Mouse (Mus musculus) retina, adult 2 months (tissue): Measurements from ENCODE around the gene Sesn1.

Source experiments
- DNase-seq: peaks from one replicate; pipeline ENCODE4 v3.0.0-alpha.2; 2012; ENCODE audit warnings: low read depth, low spot score

Gene Sesn1

DNA sequence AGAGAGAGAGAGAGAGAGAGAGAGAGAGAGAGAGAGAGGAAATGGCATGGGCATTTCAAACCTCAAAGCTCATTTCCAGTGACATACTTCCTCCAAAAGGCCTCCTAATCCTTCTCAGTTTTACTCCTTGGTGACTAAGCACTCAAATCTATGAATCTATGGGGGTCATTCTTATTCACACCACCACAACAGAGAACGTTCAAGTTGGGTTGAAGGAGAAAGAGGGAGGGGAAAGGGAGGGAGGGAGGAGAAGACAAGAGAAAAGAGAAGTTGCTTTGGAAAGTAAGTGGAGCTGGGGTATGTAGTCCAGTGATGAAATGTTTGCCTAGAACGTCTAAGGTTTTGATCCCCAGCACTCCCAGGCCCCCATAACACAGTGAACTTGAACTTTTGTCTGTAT lies 60.4 kb downstream of the Sesn1 start:
- DNase-seq = no peak

DNA sequence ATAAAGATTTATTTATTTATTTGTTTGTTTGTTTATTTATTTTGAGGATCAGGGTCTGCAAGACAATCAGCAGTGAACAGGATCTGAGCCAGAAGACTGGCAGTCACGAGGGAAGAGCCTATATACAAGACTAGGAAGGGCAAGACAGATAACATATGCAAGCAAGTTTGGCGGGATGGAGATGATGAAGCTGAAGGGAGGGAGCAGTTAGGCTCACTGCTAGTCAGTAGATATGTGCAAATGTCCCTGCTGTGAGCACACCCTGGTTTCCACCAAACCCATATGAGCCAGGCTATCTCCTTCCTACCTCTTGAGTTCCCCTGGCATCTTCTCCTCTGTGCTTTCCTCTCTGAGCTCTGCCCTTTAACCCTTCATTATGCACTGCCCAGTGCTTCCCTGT lies 61.8 kb downstream of the Sesn1 start:
- DNase-seq = no peak

DNA sequence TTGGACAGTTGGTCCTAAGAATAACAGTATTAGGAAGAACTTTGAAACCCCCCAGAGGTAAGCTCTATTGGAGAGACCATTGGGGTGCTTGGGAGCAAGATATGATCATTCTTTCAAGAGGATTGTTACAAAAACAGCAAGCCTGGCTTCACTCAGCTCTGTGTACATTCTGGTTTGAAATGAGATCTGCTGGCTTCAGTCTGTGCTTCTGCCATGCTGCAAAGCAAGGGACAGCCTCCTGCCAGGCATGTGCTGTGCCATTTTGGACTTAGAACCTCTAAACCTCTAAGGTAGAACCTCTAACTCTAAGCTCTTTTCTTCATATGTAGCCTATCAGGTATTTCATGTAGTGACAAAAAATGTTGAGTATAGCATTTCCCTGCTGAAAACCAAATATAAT lies 65.9 kb downstream of the Sesn1 start:
- no peak for DNase-seq

DNA sequence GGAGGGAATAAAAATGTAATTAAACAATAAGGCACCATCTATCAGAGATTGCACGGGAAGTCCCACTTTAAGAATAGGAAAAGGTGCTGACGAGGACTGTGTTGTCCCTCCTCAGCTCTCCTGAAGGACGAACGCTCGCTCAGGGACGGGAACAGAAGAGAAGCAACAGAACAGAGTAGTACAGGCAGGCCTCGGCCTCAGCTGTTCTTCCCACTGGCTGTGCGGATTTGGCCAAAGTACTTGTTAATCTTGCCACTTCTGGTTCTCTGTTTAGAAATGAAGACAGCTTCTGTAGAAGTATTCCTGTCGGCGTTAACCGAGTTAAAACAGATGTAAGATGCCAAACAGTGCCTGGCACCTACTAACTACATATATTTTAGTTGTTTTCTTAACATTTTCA lies 68.6 kb downstream of the Sesn1 start:
- DNase-seq = no peak

DNA sequence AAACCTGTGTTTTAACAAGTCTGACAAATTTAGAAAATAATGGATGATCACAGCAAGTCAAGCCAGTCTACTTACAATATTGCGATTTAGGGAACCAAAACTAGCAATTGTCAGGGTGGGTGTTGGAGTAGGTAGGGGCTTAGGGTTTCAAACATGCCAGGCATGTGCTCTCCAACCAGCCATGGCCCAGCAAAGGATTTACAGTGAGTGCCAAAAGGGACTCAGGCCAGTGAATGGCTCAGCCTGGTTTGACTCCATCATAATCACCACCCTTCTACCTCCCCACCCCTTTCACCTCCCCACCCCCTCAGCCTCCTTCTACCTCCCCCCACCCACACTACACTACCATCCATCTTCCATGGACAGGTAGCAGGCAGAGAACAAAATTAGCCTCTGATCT lies 69.9 kb downstream of the Sesn1 start:
- no peak for DNase-seq

DNA sequence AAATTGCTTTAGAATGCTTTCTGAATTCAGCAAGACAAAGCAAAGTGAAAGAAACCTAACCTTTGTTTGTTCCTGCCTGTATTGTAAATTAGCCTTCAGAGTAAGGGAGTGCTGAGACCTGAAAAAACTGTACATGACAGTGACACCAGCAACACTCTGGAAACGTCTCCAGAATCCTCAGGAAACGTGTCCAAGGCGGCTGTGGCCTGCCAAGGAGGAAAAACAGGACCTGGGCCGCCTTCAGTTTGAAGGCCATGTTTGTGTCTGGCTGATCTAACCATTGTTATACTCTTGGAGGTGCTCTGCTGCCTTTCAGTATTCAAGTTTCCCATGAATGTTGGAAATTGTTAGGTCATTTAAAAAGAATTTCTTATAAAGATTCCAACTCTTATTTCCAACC lies 70.5 kb downstream of the Sesn1 start:
- DNase-seq = no peak

DNA sequence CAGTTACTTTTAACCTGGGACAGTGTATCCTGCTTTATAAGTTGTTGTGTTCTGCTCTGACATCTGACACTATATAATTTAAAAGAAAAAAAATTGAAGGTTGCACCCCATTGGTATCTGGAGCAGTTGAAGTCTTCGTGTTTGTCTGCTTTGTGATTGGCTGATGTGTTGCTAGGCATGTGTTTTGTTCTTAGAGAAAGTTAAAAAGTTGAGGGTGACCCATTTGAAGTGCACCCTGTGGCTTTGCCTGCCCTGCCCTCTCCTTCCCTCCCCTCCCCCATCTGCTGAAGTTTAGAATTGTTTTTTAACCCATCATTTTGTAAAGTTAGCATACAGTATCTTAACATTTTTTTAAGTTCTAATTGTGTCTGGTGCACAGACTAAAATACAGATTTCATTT lies 71.0 kb downstream of the Sesn1 start:
- no peak for DNase-seq

DNA sequence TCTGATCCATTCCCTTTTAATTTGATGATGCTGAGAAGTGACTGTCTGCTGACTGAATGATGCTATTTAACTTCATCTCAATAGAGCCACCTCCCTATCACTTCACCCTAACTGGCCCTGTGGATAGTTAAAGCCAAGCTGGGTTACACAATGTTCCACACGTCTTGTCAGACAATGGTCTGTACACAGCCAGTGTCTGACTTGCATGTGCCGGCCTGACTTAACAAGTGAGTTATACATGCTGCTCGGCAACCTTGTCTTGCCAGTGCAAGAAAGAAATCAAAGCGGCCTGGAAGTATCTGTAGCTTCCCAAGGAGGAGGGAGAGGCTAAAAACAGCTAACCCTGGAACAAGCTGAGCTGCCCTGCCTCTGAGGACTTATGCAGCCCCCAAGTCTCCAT lies 71.7 kb downstream of the Sesn1 start:
- DNase-seq = no peak

DNA sequence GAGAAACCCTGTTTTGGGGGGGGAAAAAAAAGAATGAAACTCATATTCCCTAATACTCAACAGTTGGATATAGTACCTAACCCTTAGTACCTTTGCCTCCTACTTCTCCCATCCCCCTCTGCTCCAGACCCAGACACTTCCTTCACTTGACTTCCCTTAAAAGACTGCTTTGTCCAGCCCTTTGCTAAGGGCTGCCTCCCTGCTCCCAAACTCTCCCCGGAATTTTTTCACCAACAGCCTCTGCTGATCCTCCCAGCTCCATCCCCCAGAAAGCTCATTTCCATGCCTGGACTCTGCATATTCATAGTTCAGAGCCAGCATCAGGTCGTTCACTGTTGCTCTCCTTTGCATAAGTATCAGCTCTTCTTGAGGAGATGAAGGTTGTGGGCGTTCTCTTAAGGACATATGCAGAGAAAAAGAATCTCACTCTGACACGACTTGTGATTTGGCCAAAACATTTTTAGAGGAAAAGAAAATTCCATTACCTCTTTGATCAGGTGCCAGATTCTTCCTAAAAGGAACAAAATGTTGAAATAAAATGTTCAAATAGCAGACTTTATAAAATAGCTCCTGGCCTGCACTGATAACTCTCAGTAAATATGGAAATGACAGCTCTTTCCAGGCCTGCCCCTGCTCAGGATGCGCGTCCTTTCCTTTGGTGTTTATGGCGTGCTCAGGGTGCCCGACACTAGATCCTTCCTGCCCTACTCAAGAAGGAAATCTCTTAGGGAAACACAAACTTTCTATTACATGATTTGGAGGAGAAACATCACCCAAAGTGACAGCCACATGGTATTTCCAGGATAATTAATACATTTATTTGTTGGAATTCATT lies 74.2 kb downstream of the Sesn1 start:
- DNase-seq = no peak

DNA sequence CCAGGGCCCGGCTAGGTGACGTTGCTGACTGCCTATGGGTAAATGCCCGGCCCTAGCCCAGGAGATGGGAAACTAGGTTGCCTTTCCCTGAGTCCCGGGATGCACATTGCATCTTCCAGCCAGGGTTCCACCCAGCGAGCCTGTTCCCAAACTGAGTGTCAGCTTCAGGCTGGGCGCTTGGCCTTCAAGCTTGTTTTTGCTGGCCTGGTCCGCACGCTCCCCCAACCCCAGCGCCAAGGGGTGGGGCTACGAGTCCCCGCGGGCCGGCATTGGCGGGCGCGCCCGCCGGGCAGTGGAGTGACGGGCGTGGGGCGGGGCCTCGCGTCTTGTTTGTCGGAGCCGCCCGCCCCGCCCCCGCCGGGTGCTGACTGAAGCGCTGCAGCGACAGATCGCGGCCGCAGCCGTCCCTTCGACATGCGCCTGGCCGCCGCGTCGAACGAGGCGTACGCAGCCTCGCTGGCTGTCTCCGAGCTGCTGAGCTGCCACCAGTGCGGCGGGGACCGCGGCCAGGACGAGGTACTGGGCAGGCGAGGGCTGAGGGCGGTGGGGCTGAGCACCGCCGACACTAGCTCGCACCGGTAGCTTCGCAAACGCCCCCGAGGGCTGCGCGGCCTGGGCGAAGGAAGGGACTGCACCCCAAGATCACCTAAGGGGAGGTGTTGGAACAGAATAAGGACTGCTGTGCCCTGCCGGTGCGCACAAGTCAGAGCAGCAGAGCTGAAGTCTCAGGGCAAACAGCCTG lies 77.5 kb downstream of the Sesn1 start:
- DNase-seq = peak; percentile 82

DNA sequence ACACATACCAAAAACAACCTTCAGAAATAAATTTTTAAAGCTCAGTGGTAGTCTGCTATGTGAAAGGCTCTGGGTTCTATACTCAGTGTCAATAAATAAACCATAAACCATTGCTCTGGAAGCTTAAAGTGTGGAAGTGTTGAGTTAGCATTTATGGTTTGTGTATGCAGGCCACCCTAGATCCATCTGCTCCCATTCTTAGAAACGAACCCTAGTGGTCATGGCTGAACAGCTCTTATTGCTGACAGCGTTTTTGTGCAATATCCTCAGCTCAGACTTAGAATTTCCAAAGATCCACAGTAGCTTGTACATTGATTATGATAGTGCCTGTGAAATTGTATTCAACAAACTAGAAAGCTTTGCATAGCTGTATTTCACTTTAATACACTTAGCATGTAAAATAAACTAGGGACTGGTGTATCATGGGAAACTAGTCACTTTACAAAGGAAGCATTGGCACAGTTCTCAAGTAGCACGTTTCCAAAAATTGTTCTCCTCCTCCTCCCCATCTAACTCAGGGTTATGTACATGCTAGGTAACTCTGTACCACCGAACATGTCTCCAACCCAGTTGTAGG lies 78.7 kb downstream of the Sesn1 start:
- no peak for DNase-seq

DNA sequence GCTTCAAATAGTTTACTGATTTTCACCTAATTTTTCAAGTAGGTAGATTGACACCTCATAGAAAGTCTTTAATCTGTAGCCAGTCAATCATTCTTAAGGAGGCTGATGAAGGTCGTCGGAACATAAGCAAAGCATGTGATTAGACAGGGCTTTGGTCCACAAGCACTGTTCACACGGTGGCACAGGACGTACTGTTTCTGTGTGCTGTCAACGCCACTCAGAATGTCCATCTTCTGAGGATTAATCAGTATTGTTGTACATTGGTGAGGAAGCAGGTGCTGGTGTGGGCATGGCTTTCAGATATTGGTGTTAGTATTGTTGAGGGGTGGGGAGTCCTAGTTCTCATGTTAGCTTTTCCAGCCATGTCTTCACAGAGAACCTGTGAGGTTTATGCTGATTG lies 79.8 kb downstream of the Sesn1 start:
- no peak for DNase-seq

DNA sequence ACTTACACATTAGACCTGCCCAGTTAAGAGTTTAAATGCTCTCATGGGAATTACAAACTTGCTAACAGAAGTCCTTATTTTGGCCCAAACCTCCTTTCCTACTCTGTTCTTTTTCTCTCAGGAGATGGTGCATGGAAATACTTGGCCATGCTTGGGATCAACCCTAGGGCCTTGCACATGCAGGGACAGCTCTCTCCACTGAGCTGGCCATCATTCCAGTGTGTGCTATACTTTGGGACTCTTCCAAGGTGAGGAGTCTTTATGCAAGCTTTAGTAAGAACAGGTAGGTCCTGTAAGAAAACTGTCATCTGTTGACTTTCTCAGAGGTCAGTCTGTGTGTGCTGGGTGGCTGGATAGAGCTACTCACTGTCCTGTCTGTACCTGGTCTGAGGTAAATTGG lies 80.8 kb downstream of the Sesn1 start:
- DNase-seq = no peak

DNA sequence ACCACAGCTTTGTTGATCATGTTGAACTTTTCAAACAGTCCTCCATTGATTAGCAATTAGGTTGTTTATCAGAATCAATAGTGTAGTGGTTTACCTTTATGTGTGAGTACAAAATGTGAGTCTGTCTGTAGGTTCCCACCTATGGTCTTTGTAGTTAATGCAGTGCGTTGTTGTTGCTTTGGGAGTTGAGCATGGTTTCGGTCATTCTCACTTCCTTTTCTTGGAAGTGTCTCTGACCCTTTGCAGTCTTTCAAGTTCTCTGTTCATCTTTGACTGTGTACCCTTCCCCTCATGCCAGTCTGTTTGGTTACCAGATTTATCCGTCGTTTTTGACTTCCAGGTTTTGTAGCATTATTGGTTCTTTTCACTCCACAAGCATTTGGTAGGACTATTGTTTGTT lies 81.6 kb downstream of the Sesn1 start:
- no peak for DNase-seq

DNA sequence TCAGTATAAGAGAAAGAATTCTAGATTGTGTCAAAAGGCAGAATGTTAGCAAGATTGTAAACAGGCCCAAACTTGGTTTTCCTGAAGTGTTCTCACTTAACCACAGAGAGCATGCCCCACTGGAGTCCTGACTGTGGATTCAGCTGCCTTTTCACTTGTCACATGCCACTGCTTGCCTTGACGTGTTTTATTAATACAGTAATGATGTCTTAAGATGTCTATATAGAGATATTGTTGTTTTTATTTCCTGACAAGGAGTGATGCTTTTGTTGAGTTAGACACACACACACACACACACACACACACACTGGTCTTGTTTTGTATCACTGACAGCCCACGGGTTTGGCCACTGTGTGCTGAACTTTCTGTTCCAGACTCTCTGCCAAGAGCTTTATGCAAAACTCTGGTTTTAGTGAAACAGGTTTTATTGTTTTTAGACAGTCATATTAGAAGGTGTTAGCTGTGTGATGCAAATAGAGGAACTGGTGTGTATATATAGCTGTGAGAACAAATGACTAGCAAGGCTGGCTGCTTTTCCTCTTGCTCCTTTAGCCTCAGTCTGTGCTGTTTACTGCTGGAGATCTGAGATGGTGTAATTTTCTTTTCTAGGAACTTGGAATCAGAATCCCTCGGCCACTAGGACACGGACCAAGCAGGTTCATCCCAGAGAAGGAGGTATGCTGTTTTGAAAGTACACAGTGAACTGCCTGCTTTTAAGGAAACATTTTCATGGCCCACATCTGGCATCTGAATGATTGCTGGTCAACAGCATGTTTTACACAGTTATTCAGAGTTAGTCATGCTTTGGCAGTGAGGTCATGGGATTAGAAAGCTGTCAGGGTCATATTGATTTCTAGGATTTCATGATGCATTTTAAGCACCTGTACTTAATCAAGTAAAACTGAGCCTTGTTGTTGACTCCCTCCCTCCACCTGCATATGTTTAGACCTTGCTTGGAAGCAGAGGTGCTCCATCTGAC lies 84.0 kb downstream of the Sesn1 start:
- DNase-seq = no peak

DNA sequence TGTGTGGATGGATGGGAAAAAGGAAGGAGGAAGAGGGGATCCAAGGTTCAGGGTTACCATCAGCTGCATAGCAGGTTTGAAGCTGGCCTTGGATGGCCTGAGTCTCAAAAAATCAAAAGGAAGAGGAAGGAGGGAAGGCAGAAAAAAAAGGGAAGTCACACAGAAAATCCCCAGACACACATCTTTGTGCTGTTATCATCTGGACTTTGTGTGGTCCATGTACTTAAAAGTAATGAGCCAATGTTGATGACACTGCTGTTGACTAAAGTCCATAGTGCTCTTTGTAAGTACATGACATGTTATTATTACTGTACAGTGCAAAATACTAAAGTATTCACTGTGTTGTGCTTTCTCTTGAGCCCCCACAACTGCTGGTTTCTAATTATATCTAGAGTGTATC lies 86.7 kb downstream of the Sesn1 start:
- DNase-seq = no peak

DNA sequence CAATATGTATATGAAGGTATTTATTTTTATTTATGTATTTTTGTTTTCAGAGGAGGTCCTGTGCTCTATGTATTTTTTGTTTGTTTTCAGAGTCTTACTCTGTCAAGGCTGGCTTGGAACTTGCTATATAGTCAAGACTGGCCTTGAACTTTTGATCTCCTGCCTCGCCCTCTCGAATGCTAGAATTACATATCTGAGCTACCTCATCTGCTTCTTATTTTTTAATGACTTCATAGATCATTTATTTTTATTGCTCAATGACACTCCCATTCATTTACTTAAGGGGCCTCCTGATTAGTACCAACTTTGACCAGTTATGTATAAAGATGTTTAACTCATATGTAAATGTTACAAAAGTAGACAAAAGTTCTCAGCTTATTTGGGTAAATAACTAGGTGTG lies 87.1 kb downstream of the Sesn1 start:
- no peak for DNase-seq

DNA sequence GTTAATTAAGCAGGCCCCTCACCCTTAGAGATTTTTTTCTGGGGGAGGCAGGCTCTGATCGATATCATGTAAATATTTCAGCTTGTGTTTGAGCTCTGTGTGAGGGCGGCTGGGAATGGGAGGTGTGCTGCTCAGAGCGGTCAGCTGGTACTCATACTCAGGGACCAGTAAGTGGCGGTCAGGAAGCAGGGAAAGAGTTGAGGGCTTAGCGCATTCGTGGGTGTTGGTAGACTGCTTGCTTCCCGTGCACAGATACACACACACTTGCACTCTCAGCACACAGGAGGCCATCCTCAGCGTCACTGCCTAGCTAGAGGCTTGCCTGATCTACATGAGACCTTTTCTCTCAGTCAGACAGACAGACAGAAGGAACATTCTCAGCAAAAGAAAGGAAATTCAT lies 91.7 kb downstream of the Sesn1 start:
- no peak for DNase-seq

DNA sequence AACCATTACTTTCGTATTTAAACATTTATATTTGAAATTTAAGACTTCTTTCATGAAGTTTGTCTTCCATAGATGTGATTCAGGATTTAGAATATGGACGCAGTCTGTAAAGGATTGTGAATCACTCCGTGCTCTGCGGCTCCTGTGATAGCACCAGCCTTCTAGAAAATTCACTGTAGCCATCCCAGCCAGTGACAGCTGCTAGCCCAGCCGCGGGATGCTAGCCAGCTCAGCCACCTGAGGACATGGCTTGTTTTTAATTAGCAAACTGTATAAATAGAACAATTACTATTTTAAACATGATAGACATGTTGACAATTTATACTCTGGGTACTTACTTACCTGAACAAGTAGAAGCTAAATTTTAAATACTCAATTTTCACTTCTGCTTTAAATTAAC lies 92.1 kb downstream of the Sesn1 start:
- no peak for DNase-seq

DNA sequence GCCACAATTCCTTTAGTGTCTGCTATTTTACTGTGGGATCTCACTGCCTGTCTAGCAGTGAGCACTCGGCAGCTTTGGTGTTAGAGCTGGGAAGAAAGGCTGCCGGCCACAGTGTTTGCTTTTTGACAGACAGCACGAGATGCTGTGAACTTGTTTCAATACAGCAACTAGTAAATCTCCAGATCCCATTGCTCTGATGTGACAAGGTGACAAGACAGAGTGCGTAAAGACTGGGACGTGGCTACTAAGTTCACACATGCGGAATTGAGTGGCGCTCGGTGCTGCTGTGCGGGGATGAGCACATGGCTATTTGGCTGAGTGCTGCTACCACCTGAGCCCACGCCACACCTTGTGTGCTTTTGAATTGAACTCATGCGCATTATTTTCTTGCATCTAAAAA lies 97.7 kb downstream of the Sesn1 start:
- DNase-seq = no peak

DNA sequence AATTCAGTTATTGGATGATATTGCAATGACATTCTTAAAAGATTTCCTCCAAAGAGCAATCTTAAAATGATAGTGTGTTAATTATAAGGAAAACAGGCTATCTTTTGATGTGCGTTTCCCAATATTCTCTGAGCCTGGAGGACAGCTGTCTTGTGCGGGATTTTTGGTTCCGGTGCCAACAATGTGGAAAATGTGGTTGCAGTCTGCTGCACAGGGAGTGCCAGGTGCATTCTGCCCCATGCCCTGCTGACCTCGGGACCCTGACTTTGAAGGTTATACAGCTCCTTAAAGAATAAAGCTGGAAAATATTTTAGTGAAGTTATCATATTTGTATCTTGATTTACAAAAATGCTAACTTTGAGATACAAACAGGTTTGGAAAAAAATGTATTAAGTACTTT lies 98.2 kb downstream of the Sesn1 start:
- no peak for DNase-seq

DNA sequence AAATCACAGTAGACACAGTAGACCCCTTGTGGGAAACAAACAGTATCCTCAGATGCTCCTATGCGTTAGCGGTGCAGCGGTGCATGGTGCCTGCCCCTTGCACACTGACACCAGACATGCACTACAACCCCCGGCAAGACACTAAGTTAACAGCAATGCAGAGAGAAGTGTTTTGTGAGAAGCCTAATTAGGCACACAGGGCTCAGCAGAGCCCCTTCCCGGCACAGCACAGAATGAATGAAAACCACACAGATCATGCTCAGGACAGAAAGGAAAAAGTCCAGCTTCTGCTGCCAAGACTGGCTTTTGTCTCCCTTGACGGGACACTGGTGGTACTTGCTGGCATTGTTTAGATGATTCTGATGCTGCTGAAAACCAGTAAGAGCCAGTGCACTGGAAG lies 99.2 kb downstream of the Sesn1 start:
- no peak for DNase-seq
